Mouse (Mus musculus) CH12.LX (cell line): ENCODE data around the gene Greb1. TPM values are rescaled to one million over a fixed set of nuclear protein-coding genes. Genes with fewer than 3 reads are reported as not detected.

Experiments used
- DNase-seq: peaks from one replicate; pipeline ENCODE4 v3.0.0-alpha.2; 2013; ENCODE audit errors: extremely low read depth
- H3K27ac ChIP-seq: 2 replicates; pipeline ENCODE4 v1.5.1; 2012; ENCODE audit warnings: low read depth, mild to moderate bottlenecking, control low read depth, moderate library complexity; ENCODE audit not compliant: insufficient read depth
- H3K27me3 ChIP-seq: replicated peaks from 2 replicates; pipeline ENCODE3; 2012; ENCODE audit warnings: inconsistent platforms
- H3K36me3 ChIP-seq, 2 experiments: replicated peaks in 1 of 2; 2 replicates each; pipeline versions ENCODE3 to v1.6.1; 2012; ENCODE audit warnings: inconsistent platforms in 1 of 2, low read length in 1 of 2, mild to moderate bottlenecking in 1 of 2, mixed read lengths in 1 of 2, moderate library complexity in 1 of 2; ENCODE audit not compliant: control insufficient read depth in 1 of 2, insufficient read depth in 1 of 2
- H3K4me1 ChIP-seq, 2 experiments: 2 replicates each; pipeline ENCODE4 v1.6.1; 2012; ENCODE audit warnings: inconsistent platforms in 1 of 2, moderate library complexity in 1 of 2; ENCODE audit not compliant: insufficient read depth in 2 of 2, control insufficient read depth in 1 of 2
- H3K4me2 ChIP-seq: 2 replicates; pipeline ENCODE4 v1.6.1; 2012; ENCODE audit warnings: low read depth, mild to moderate bottlenecking, control low read depth; ENCODE audit not compliant: poor library complexity, insufficient read depth, severe bottlenecking
- H3K4me3 ChIP-seq, 3 experiments: fragments of 150-350 bp in 1 of 3; sonication (generic) in 1 of 3; replicated peaks in 1 of 3; 2 replicates each; pipeline versions ENCODE3 to v1.5.1; 2011 to 2012; ENCODE audit warnings: low read depth in 2 of 3, low read length in 2 of 3, mild to moderate bottlenecking in 2 of 3, moderate library complexity in 2 of 3, control low read depth in 1 of 3, improper control_type of control experiment in 1 of 3, inconsistent platforms in 1 of 3, mixed read lengths in 1 of 3; ENCODE audit not compliant: poor library complexity in 1 of 3
- H3K79me2 ChIP-seq: replicated peaks from 2 replicates; pipeline ENCODE4 v1.6.1; 2012; ENCODE audit warnings: mild to moderate bottlenecking, moderate library complexity; ENCODE audit not compliant: control insufficient read depth, poor library complexity, insufficient read depth, severe bottlenecking; ENCODE audit errors: extremely low read depth
- H3K9ac ChIP-seq: 2 replicates; pipeline ENCODE4 v1.6.1; 2012; ENCODE audit warnings: low read depth, mild to moderate bottlenecking, control low read depth, moderate library complexity; ENCODE audit not compliant: insufficient read depth
- H3K9me3 ChIP-seq: replicated peaks from 2 replicates; pipeline ENCODE3; 2012; ENCODE audit warnings: low read length, inconsistent platforms, mixed read lengths
- BHLHE40 ChIP-seq: IDR thresholded peaks from 2 replicates; pipeline ENCODE4 v1.6.1; 2011; ENCODE audit warnings: mild to moderate bottlenecking, low read depth, low read length, improper control_type of control experiment
- CHD1 ChIP-seq: IDR thresholded peaks from 2 replicates; pipeline ENCODE4 v1.6.1; 2012; ENCODE audit warnings: low read depth, low read length, improper control_type of control experiment, inconsistent platforms
- CHD2 ChIP-seq: IDR thresholded peaks from 2 replicates; pipeline ENCODE4 v1.6.1; 2011; ENCODE audit warnings: low read length, improper control_type of control experiment
- E2F4 ChIP-seq: IDR thresholded peaks from 2 replicates; pipeline ENCODE4 v1.6.1; 2011; ENCODE audit warnings: low read depth, low read length, improper control_type of control experiment; ENCODE audit not compliant: insufficient replicate concordance
- EP300 ChIP-seq: IDR thresholded peaks from 2 replicates; pipeline ENCODE4 v1.6.1; 2011; ENCODE audit warnings: low read length, improper control_type of control experiment
- GABPA ChIP-seq: IDR thresholded peaks from 2 replicates; pipeline ENCODE4 v1.6.1; 2012; ENCODE audit warnings: low read depth, low read length, improper control_type of control experiment, inconsistent platforms; ENCODE audit not compliant: insufficient replicate concordance
- HCFC1 ChIP-seq: IDR thresholded peaks from 2 replicates; pipeline ENCODE4 v1.6.1; 2012; ENCODE audit warnings: low read depth, mild to moderate bottlenecking, inconsistent platforms, low read length, improper control_type of control experiment
- IRF4 ChIP-seq: IDR thresholded peaks from 2 replicates; pipeline ENCODE4 v1.6.1; 2014; ENCODE audit warnings: low read depth, mild to moderate bottlenecking, inconsistent platforms, low read length, improper control_type of control experiment
- JUN ChIP-seq: IDR thresholded peaks from 2 replicates; pipeline ENCODE4 v1.6.1; 2011; ENCODE audit warnings: low read depth, mild to moderate bottlenecking, low read length, improper control_type of control experiment, moderate library complexity; ENCODE audit not compliant: insufficient read depth
- JUND ChIP-seq: conservative IDR thresholded peaks from 2 replicates; pipeline ENCODE4 v1.6.1; 2011; ENCODE audit warnings: low read depth, low read length, improper control_type of control experiment
- MAX ChIP-seq: IDR thresholded peaks from 2 replicates; pipeline ENCODE4 v1.6.1; 2011; ENCODE audit warnings: low read length, improper control_type of control experiment
- MAZ ChIP-seq: IDR thresholded peaks from 2 replicates; pipeline ENCODE4 v1.6.1; 2012; ENCODE audit warnings: low read depth, mild to moderate bottlenecking, inconsistent platforms, low read length, improper control_type of control experiment, moderate library complexity
- MEF2A ChIP-seq: IDR thresholded peaks from 2 replicates; pipeline ENCODE4 v1.6.1; 2014; ENCODE audit warnings: low read depth, mild to moderate bottlenecking, inconsistent platforms, low read length, improper control_type of control experiment, borderline replicate concordance
- MXI1 ChIP-seq: IDR thresholded peaks from 2 replicates; pipeline ENCODE4 v1.6.1; 2011; ENCODE audit warnings: mild to moderate bottlenecking, low read depth, low read length, improper control_type of control experiment
- NELFE ChIP-seq: IDR thresholded peaks from 2 replicates; pipeline ENCODE4 v1.6.1; 2011; ENCODE audit warnings: low read depth, low read length, improper control_type of control experiment
- NRF1 ChIP-seq: IDR thresholded peaks from 2 replicates; pipeline ENCODE4 v1.6.1; 2014; ENCODE audit warnings: low read depth, mild to moderate bottlenecking, inconsistent platforms, low read length, improper control_type of control experiment, moderate library complexity
- PAX5 ChIP-seq: IDR thresholded peaks from 2 replicates; pipeline ENCODE4 v1.6.1; 2012; ENCODE audit warnings: low read length, inconsistent platforms, mixed read lengths
- POLR2A ChIP-seq: IDR thresholded peaks from 2 replicates; pipeline ENCODE4 v1.6.1; 2011; ENCODE audit warnings: low read depth, mild to moderate bottlenecking, improper control_type of control experiment, low read length
- SIN3A ChIP-seq: IDR thresholded peaks from 2 replicates; pipeline ENCODE4 v1.6.1; 2012; ENCODE audit warnings: low read length, improper control_type of control experiment, inconsistent platforms
- TCF12 ChIP-seq: IDR thresholded peaks from 2 replicates; pipeline ENCODE4 v1.6.1; 2014; ENCODE audit warnings: low read depth, mild to moderate bottlenecking, inconsistent platforms, low read length, improper control_type of control experiment
- UBTF ChIP-seq: IDR thresholded peaks from 2 replicates; pipeline ENCODE4 v1.6.1; 2012; ENCODE audit warnings: low read depth, mild to moderate bottlenecking, inconsistent platforms, low read length, improper control_type of control experiment, moderate library complexity
- USF2 ChIP-seq: conservative IDR thresholded peaks from 2 replicates; pipeline ENCODE4 v1.6.1; 2011; ENCODE audit warnings: low read depth, low read length, improper control_type of control experiment
- ZC3H11A ChIP-seq: IDR thresholded peaks from 2 replicates; pipeline ENCODE4 v1.6.1; 2012; ENCODE audit warnings: low read depth, mild to moderate bottlenecking, inconsistent platforms, low read length, improper control_type of control experiment
- ZKSCAN1 ChIP-seq: IDR thresholded peaks from 2 replicates; pipeline ENCODE4 v1.6.1; 2012; ENCODE audit warnings: low read depth, inconsistent platforms, low read length, improper control_type of control experiment, borderline replicate concordance
- ZMIZ1 ChIP-seq: IDR thresholded peaks from 2 replicates; pipeline ENCODE4 v1.6.1; 2012; ENCODE audit warnings: low read depth, mild to moderate bottlenecking, inconsistent platforms, low read length, improper control_type of control experiment
- ZNF384 ChIP-seq: IDR thresholded peaks from 2 replicates; pipeline ENCODE4 v1.6.1; 2012; ENCODE audit warnings: low read depth, low read length, improper control_type of control experiment, inconsistent platforms
- dilution Hi-C: fragments of 300-500 bp; cut with MboI; formaldehyde crosslinking; loops from 2 replicates; pipeline ENCODE4 v1.14.3; 2020; ENCODE audit warnings: low sequenced_read_pairs; ENCODE audit not compliant: extremely low pct_unique_long_range_greater_than_20kb, extremely low pct_ligation_motif_present
- in situ Hi-C: fragments of 300-500 bp; cut with MboI; formaldehyde crosslinking; loops from 3 replicates; pipeline ENCODE4 v1.14.3; 2019; ENCODE audit warnings: low sequenced_read_pairs, low pct_ligation_motif_present, low pct_unique_long_range_greater_than_20kb, mixed read lengths
- polyA plus RNA-seq: library from polyadenylated mRNA; unstranded; fragments of >175 nt; gene quantifications from 2 replicates; pipeline ENCODE4 v1.2.1, GENCODE M21; 2012; ENCODE audit warnings: low read depth; ENCODE audit not compliant: insufficient read length
- total RNA-seq, 2 experiments: library from RNA; depleted of rRNA; stranded (reverse); fragments of 300-350 nt in 1 of 2; fragments of >200 nt in 1 of 2; gene quantifications; 2 replicates each; pipeline ENCODE4 v1.2.3; 2012 to 2014

Gene Greb1
- total and polyA plus RNA-seq, 3 experiments = not detected

DNA sequence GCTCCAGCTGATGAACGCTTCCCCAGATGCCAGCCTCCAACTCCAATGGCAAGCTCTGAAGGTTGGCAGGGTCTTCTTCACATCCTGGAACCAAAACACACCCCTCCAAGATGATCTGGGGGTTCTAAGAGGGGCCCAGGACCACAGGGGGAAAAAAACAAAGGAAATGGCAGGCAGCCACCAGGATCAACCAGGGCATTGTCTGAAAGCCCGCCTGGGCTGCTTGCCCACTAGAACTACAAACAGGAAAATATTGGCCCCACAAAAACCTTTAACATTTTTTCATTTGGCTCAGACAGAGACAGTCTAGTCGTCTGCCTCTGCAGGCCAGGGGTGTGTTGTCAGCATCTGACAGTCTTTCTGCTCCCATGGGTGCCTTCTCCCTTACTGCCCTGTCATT, 25.3 kb downstream of the Greb1 start:
- TF ChIP-seq ZKSCAN1 = no peak
- no peak for TF ChIP-seq JUN
- no peak for TF ChIP-seq EP300
- no peak for TF ChIP-seq MAX
- TF ChIP-seq MAZ = no peak
- no peak for TF ChIP-seq POLR2A
- no peak for TF ChIP-seq NELFE
- TF ChIP-seq MXI1 = no peak
- TF ChIP-seq ZMIZ1 = no peak
- TF ChIP-seq USF2 = no peak
- TF ChIP-seq JUND = no peak
- no peak for TF ChIP-seq CHD1
- no peak for TF ChIP-seq CHD2
- TF ChIP-seq MEF2A = no peak
- TF ChIP-seq GABPA = no peak
- TF ChIP-seq TCF12 = no peak
- TF ChIP-seq SIN3A = no peak
- TF ChIP-seq E2F4 = no peak
- TF ChIP-seq IRF4 = no peak
- TF ChIP-seq ZC3H11A = no peak
- Histone ChIP-seq H3K36me3 (no peaks in the 10 kb centered on the region), H3K4me3 (no peak overlapping the region), H3K27me3 (no peaks in the 10 kb centered on the region), H3K4me1 (peaks cover 0 to 7% of the 10 kb centered on the region in 2 experiments; a peak in 1 of 4 replicates), H3K4me2 (no peak overlapping the region), H3K27ac (no peak overlapping the region), H3K9ac (no peak overlapping the region), H3K79me2 (no peaks in the 10 kb centered on the region), H3K9me3 (no peaks in the 10 kb centered on the region)
- dilution Hi-C loops (no loop called here), in situ Hi-C loops (no loop called here)
- no peak for DNase-seq

DNA sequence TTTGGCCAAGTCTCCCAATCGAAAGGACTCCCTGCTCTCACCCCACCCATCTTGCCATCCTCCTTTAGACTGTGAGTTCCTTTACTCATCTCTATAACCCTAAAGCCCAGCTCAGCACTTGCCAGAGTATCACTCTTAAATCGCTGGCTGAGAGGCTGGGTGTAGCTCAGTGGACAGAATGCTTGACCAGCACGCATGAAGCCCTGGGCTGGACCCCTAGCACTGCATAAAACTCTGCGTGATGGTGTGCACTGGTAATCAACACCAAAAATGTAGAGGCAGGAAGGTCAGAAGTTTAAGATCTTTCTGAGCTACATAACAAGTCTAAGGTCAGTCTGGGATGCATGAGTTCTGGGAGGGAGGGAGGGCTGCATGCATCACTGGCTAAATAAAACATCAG, 26.1 kb downstream of the Greb1 start:
- H3K79me2 ChIP-seq = no peaks in the 10 kb centered on the region
- dilution Hi-C loops (no loop called here), in situ Hi-C loops (no loop called here)
- no peak overlapping the region for H3K4me2 ChIP-seq
- no peak overlapping the region for H3K9ac ChIP-seq
- no peaks in the 10 kb centered on the region for H3K9me3 ChIP-seq
- no peaks in the 10 kb centered on the region for H3K27me3 ChIP-seq
- no peak overlapping the region for H3K27ac ChIP-seq
- H3K4me3 ChIP-seq = no peak overlapping the region
- H3K4me1 ChIP-seq = peaks cover 0 to 7% of the 10 kb centered on the region in 2 experiments; a peak in 1 of 4 replicates
- no peak for DNase-seq
- no peak for TF ChIP-seq PAX5
- no peak for TF ChIP-seq ZNF384
- TF ChIP-seq E2F4 = no peak
- no peak for TF ChIP-seq IRF4
- no peak for TF ChIP-seq ZKSCAN1
- TF ChIP-seq SIN3A = no peak
- no peak for TF ChIP-seq UBTF
- TF ChIP-seq JUN = no peak
- no peak for TF ChIP-seq NRF1
- TF ChIP-seq ZMIZ1 = no peak
- no peak for TF ChIP-seq HCFC1
- no peak for TF ChIP-seq BHLHE40
- no peak for TF ChIP-seq MEF2A
- no peak for TF ChIP-seq NELFE
- no peaks in the 10 kb centered on the region for H3K36me3 ChIP-seq
